Mouse (Mus musculus): ENCODE measurements around the gene Tnfsf14.

DNA sequence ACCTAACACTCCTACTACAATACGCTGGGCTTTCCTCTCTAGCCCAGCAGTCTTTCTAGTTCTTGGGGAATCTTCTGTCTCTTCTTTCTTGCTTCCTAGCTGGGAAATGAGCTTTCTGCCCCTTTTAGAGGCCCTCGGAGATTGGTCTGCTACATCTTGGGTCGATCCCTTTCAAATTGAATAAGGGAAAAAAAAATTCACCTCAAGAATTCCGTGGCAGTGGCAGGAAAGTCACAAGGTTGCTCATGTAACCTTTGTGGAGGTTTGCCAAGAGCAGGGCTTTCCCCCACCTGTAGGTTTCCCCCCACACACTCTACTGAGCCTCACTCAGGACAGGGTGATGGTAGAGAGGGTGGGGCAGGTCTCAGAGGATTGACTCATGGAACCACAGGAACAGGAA, 40.2 kb downstream of the Tnfsf14 start:
- no peak for TF ChIP-seq POLR2A (IDR thresholded peaks at IDR 0.05; ENCODE audit: control insufficient read depth, extremely low read depth, insufficient read depth, low read length, poor library complexity)
- TF ChIP-seq CTCF (IDR thresholded peaks at IDR 0.05; ENCODE audit: borderline replicate concordance, control insufficient read depth, extremely low read depth, insufficient read depth, low read length, poor library complexity): no peak

Data from thymus, adult 2 months (tissue).